Mouse (Mus musculus) spleen, postnatal 10 days (tissue): ENCODE measurements around the gene Cbx6.
"Not testable (repeated sequence)": the region's sequence is repeated elsewhere in the genome, so short reads cannot be mapped to it uniquely, and the experiment has no call there.

ENCODE experiments used
- DNase-seq, 2 experiments: peaks; one replicate each; pipeline ENCODE4 v3.0.0; 2021 to 2022; ENCODE audit warnings: low spot score in 2 of 2

The Cbx6 gene

GRCm38 (mm10) chr15:79830388-79830787, 4.1 kb downstream of the Cbx6 start:
- peak; percentile 65 to 82 for DNase-seq

DNA sequence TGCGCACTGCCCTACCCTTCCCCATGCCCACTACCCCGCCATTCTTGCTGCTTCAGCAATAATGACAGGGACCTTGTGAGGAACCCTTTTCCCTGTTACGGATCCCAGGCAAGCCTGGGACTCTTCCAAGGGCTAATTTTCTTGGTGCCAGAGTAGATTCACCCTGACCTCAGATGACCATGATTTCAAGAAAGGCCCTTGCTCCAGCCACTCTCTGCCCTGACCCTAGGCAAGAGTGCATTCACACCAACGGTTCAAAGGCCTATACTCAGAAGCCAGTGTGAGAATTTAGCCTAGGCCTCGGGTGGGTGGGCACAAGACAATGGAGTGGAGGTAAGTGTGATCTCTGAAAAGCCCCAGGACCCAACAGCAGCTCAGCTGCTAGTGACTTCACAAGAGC, 5.1 kb downstream of the Cbx6 start:
- no peak for DNase-seq

DNA sequence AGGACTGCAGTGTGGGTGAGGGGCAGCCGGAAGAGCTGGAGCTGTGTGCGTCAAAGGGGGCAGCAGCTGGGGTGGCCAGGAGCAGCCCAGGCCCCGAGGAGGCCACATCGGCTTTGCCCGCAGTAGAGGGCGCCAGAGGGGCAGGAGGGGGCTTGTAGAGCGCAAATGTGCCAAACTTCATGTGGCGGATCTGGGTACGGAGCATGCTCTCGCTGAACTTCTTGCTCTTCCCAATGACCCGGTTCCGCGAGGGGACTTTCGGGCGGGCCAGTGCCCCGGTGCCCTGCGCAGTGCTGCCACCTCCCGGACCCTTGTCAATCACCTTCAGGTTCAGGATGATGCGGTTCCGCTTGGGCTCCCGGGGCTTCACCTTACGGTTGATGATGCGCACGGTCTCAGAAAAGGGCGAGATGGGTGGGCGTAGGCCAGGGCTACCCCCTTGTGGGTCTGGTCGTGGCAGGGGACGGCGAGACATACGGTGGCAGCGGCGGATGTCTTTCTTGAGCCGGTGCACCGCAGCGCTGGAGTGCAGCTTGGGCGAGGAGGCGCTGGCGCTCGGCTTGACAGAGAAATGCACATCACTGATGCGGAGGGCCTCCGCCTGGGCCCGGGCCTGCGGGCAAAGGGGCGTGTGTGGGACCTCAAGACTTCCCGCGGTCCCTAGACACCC, 6.0 kb downstream of the Cbx6 start:
- DNase-seq: peak in 1 of 2 experiments; percentile 41

DNA sequence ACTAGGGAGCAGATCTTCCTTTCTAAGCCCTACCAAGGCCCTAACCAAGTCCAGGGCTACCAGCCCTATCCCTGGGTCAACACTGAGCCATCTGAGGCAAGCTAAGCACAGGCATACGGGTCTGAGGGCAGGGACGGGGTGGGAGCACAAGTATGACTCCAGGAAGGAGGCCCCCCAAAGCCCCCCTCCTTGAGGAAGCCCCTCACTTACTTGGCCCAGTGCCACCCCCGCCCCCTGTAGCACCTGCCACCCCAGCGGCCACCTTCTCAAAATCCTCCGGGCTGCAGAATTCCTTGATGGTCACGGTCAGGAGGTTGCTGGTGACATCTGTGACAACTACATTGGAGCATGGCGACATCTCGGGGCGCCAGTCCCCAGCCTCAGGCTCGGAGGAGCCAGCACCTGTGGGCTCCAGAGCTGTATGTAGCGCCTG, 6.7 kb downstream of the Cbx6 start:
- no peak for DNase-seq

GRCm38 (mm10) chr15:79827061-79827777, 7.3 kb downstream of the Cbx6 start:
- no peak for DNase-seq

DNA sequence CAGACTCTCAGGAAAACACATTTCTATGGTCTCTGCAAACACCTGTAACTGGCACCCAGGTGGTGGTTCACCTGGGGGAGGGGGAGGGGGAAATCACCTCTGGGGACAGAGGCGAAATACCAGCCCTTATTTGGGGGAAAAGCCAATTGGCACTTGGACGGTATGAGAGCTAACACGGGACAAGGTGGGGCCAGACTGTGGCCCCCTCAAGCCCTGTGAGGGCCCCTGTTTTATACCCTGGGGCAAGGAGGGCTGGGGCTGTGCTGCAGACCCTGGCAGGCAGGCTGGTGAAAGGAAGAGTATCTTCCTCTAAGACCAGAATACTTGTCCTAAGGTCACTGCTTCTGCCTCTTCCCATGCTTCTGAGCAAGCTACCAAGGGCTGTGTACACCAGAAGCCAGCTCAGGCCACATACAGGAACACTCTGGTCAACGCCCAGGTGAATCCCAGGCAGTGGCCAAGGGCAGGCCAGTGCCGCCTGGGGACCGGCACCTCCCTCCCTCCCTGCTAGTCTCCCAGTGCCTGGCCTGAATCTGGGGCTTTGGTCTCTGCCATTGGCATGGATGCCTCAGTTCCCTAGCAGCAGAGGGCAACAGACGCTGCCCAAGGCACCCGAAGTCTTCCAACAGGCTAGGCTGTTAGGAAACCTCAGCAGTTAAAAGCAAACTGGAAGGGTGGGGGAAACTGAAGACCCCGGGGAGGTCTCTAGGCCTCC, 8.1 kb downstream of the Cbx6 start:
- DNase-seq: no peak

GRCm38 (mm10) chr15:79825146-79825825, 9.2 kb downstream of the Cbx6 start:
- DNase-seq: peak in 1 of 2 experiments; percentile 55

GRCm38 (mm10) chr15:79823588-79824280, 10.8 kb downstream of the Cbx6 start:
- peak in 1 of 2 experiments; percentile 63 for DNase-seq

DNA sequence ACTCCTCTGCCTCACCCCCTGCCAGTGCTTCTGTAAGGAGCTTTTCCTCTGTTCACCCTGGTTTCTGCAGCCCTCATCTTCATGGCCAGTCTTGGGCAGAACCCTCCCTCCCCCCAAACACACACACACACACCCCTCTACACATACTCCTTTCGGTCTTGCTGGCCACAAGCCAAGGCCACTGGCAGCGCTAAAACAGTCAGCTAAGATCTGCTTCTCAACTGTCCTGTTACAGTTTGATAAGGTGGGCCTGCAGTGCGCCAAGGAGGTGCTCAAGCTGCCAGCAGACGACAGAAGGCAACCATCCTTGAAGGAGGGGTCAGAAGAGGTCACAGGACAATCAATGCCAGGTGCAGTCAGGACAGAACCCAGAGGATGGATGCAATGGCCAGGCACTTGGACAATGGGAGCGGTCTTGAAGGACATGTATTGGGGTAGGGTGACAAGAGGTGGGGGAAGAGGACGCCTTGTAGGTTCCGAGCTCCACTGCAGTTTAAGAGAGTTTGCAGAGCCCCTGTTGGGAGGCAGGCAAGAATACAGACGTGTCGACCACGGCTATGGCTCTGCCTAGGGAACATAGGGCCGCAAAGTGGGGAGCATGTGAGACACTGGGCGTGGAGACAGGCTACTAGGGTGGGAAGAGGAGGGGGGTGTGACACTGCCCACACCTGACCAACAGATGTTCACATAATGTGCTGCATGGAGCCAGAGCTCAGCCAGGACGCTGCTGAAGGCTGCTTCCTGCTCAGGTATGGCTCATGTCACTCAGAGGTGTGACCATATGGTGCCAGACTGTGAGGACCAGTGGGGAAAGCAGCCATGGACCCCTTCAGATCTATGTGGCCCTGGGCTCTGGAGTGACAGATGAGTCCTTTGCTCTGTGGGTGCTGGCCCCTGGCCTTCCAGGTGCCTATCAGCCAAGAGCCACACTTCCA, 12.0 kb downstream of the Cbx6 start:
- peak in 1 of 2 experiments; percentile 77 for DNase-seq

DNA sequence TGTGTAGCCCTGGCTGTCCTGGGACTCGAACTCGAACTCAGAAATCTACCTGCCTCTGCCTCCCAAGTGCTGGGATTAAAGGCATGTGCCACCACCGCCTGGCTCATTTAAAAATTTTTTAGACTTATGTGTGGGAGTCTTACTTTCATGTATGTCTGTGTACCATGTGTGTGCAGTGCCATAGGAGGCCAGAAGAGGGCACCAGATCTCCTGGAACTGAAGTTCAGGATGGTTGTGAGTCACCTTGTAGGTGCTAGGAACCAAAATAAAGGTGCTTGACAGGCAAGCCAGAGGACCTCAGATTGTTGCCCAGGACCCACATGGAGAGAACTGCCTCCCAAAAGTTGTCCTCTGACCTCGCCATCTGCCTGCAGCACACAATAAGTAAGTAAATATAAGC, 16.2 kb downstream of the Cbx6 start:
- no peak for DNase-seq

- no peak for DNase-seq
Measured at GRCm38 (mm10) chr15:79813666-79814258, 20.7 kb downstream of the Cbx6 start.

- DNase-seq: not testable (repeated sequence)
Measured at GRCm38 (mm10) chr15:79812840-79813239, 21.6 kb downstream of the Cbx6 start.

GRCm38 (mm10) chr15:79810997-79811396, 23.5 kb downstream of the Cbx6 start:
- no peak for DNase-seq

DNA sequence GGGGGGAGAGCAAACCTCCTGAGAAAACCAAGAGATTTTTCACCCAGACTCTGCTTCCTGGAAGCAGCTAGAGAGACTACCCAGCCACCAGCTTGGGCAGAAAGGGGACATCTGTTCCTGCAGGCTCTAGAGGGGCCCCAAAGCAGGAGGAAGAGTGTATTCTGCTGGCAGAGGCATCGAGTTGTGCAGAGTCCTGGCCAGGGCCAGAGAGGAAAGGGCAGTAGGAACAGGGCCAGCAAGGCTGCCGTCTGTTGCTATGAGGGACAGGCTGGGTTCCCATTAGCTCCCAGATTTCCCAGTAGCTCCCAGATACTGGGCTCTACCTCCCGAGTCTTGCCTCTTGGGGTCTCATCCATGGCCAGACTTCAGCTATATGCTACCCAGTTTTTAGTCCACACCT, 24.4 kb downstream of the Cbx6 start:
- DNase-seq: no peak

DNA sequence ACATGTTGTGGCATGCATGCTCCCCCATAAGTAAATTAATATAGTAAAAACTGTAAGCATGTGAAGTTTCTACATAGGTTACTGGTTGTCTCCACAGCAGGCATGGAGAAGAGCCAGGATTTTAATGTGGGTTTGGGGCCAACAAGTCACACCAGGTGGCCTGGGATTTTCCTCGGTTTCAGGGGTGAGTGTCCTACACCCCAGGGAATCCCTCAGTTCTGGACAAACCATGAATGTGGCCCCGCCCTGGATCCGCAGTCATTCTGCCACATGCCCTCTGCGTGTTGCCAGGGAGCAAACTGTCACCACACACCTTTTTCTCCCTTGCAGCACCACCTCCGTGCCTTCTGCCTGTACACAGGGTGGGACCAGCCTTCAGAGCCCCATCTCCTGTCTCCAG, 25.8 kb downstream of the Cbx6 start:
- DNase-seq: no peak

DNA sequence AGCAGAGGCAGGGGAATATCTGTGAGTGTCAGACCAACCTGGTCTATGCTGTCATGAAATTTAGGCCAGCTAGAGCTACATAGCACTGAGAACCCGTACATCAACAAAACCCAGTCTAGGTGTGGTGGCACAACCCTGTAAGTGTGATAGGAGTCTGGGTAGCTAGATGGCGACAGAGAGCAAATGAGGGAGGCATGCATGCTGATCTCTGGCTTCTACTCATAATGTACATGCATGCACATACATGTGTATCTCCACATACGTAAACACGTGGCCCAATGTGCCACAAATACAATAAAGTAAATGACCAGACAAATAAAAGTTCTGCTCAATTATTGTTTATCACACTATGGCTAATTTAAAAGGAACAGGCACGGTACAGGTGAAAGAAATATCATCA, 26.4 kb downstream of the Cbx6 start:
- peak in 1 of 2 experiments; percentile 66 for DNase-seq

GRCm38 (mm10) chr15:79807050-79807449, 27.4 kb downstream of the Cbx6 start:
- no peak for DNase-seq

DNA sequence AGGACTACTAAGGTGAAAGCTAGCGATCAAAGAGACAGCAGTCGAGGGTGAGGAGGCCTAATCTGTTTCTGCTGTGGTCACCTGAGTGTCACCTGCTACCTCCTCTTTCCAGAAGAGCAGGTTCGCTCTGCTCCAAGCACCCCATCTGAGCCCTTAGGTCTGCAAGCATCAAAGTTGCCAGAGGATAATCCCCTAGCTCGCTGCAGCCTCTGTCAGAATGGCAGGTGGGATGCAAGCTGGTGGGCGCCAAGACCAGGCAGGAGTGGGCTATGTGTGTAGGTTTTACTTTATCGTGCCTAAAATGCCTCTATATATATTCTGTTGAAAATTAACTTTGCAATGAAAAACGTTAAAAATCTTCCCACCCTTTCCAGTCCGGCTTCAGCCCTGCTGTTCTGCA, 29.2 kb downstream of the Cbx6 start:
- DNase-seq: no peak

GRCm38 (mm10) chr15:79804352-79805071, 30.0 kb downstream of the Cbx6 start, which contains the start of gene Nptxr:
TSS of gene Nptxr (minus strand) at chr15:79804766.
- peak in 1 of 2 experiments; percentile 29 for DNase-seq
